Mouse (Mus musculus): Measurements from ENCODE around the gene Plekho2. TPM values are rescaled to one million over a fixed set of nuclear protein-coding genes. Genes with fewer than 3 reads are reported as not detected.

The Plekho2 gene
- polyA plus RNA-seq, 1 experiment from 2014 or later, result 13.0 TPM

Other genes with a start within 250 kb of the Plekho2 start
- 10.4 and 11.9 TPM in 2 replicates for gene Pdcd7, start 233.9 kb downstream of the Plekho2 start, polyA plus RNA-seq (2016; fragmentation: Nextera tagmentation; extraction: Ambion mirVana)
- 0.30 and 0.38 TPM in 2 replicates for gene Ubap1l, start 219.0 kb downstream of the Plekho2 start, polyA plus RNA-seq (2016; fragmentation: Nextera tagmentation; extraction: Ambion mirVana)
- gene Kbtbd13, start 188.4 kb downstream of the Plekho2 start, polyA plus RNA-seq (2016; fragmentation: Nextera tagmentation; extraction: Ambion mirVana), result 0.83 and 1.0 TPM in 2 replicates
- 5.8 and 8.2 TPM in 2 replicates for gene Rasl12, start 181.5 kb downstream of the Plekho2 start, polyA plus RNA-seq (2016; fragmentation: Nextera tagmentation; extraction: Ambion mirVana)
- gene Slc51b, start 157.1 kb downstream of the Plekho2 start, polyA plus RNA-seq (2016; fragmentation: Nextera tagmentation; extraction: Ambion mirVana), result not detected in 2 replicates
- gene Mtfmt, start 144.3 kb downstream of the Plekho2 start, polyA plus RNA-seq (2016; fragmentation: Nextera tagmentation; extraction: Ambion mirVana), result 21.4 and 22.9 TPM in 2 replicates
- 84.1 and 91.0 TPM in 2 replicates for gene Spg21, start 119.1 kb downstream of the Plekho2 start, polyA plus RNA-seq (2016; fragmentation: Nextera tagmentation; extraction: Ambion mirVana)
- gene Ankdd1a, start 59.8 kb downstream of the Plekho2 start, polyA plus RNA-seq (2016; fragmentation: Nextera tagmentation; extraction: Ambion mirVana), result not detected in 2 replicates
- gene Pif1, start 7.1 kb upstream of the Plekho2 start, polyA plus RNA-seq (2016; fragmentation: Nextera tagmentation; extraction: Ambion mirVana), result 24.5 and 26.7 TPM in 2 replicates
- 33.5 and 40.4 TPM in 2 replicates for gene Rbpms2, start 49.6 kb upstream of the Plekho2 start, polyA plus RNA-seq (2016; fragmentation: Nextera tagmentation; extraction: Ambion mirVana)
- gene Oaz2, start 88.0 kb upstream of the Plekho2 start, polyA plus RNA-seq (2016; fragmentation: Nextera tagmentation; extraction: Ambion mirVana), result 267 and 319 TPM in 2 replicates
- gene Zfp609, start 247.5 kb upstream of the Plekho2 start, polyA plus RNA-seq (2016; fragmentation: Nextera tagmentation; extraction: Ambion mirVana), result 7.5 and 7.6 TPM in 2 replicates

Measured in limb, embryonic 10.5 days (tissue).